Mouse (Mus musculus) myocyte (in vitro differentiated cells): Measurements from ENCODE around the gene Itpa. TPM values are rescaled to one million over a fixed set of nuclear protein-coding genes. Genes with fewer than 3 reads are reported as not detected.
A peak's percentile ranks its signal among the peaks of the same experiment; 100 is the strongest.

Experiments
- H3K27me3 ChIP-seq: one replicate; pipeline ENCODE4 v1.6.1; 2011; ENCODE audit not compliant: control insufficient read depth, insufficient read depth, insufficient read length
- H3K36me3 ChIP-seq: one replicate; pipeline ENCODE4 v1.6.1; 2011; ENCODE audit not compliant: control insufficient read depth, insufficient read depth
- H3K4me2 ChIP-seq: one replicate; pipeline ENCODE4 v1.6.1; 2011; ENCODE audit warnings: low read depth, control low read depth
- H3K4me3 ChIP-seq: one replicate; pipeline ENCODE4 v1.5.1; 2011; ENCODE audit warnings: mild to moderate bottlenecking, control low read depth, moderate library complexity
- H3K79me2 ChIP-seq: one replicate; pipeline ENCODE4 v1.6.1; 2011; ENCODE audit not compliant: control insufficient read depth, insufficient read depth
- H3ac ChIP-seq: one replicate; pipeline ENCODE4 v1.6.1; 2011; ENCODE audit not compliant: control insufficient read depth, insufficient read length
- CEBPB ChIP-seq: IDR thresholded peaks from 2 replicates; pipeline ENCODE4 v1.6.1; 2011; ENCODE audit warnings: mild to moderate bottlenecking, moderate library complexity; ENCODE audit not compliant: poor library complexity, insufficient read depth, severe bottlenecking
- E2F4 ChIP-seq: IDR thresholded peaks from one replicate; pipeline ENCODE4 v1.6.1; 2011; ENCODE audit warnings: mild to moderate bottlenecking, control low read depth, moderate library complexity; ENCODE audit not compliant: insufficient read depth
- MAX ChIP-seq: IDR thresholded peaks from one replicate; pipeline ENCODE4 v1.6.1; 2011; ENCODE audit warnings: low read depth, mild to moderate bottlenecking, control low read depth
- MYOD1 ChIP-seq, 3 experiments: IDR thresholded peaks; one replicate each; pipeline ENCODE4 v1.6.1; 2011; ENCODE audit warnings: control low read depth in 2 of 3, low read depth in 2 of 3, mild to moderate bottlenecking in 2 of 3, moderate library complexity in 1 of 3; ENCODE audit not compliant: insufficient read length in 2 of 3, control insufficient read depth in 1 of 3
- MYOG ChIP-seq, 3 experiments: IDR thresholded peaks; one replicate each; pipeline ENCODE4 v1.6.1; 2011; ENCODE audit warnings: control low read depth in 2 of 3, low read depth in 2 of 3, mild to moderate bottlenecking in 2 of 3; ENCODE audit not compliant: insufficient read length in 2 of 3, control insufficient read depth in 1 of 3, insufficient read depth in 1 of 3
- POLR2A ChIP-seq: IDR thresholded peaks from one replicate; pipeline ENCODE4 v1.6.1; 2011; ENCODE audit warnings: low read depth, mild to moderate bottlenecking, control low read depth, moderate library complexity; ENCODE audit not compliant: insufficient read length
- POLR2AphosphoS2 ChIP-seq: IDR thresholded peaks from one replicate; pipeline ENCODE4 v1.6.1; 2011; ENCODE audit warnings: low read depth, control low read depth; ENCODE audit not compliant: insufficient read length
- REST ChIP-seq: IDR thresholded peaks from one replicate; pipeline ENCODE4 v1.6.1; 2011; ENCODE audit warnings: mild to moderate bottlenecking, control low read depth, moderate library complexity; ENCODE audit not compliant: insufficient read depth, insufficient read length
- SRF ChIP-seq: IDR thresholded peaks from one replicate; pipeline ENCODE4 v1.6.1; 2011; ENCODE audit warnings: low read depth; ENCODE audit not compliant: control insufficient read depth, insufficient read length
- TCF12 ChIP-seq: IDR thresholded peaks from one replicate; pipeline ENCODE4 v1.6.1; 2011; ENCODE audit warnings: mild to moderate bottlenecking, control low read depth; ENCODE audit not compliant: poor library complexity, insufficient read depth, severe bottlenecking
- TCF3 ChIP-seq: IDR thresholded peaks from one replicate; pipeline ENCODE4 v1.6.1; 2011; ENCODE audit warnings: low read depth, control low read depth; ENCODE audit not compliant: insufficient read length
- USF1 ChIP-seq: IDR thresholded peaks from one replicate; pipeline ENCODE4 v1.6.1; 2011; ENCODE audit warnings: low read depth, mild to moderate bottlenecking, control low read depth, moderate library complexity
- polyA plus RNA-seq: library from polyadenylated mRNA; unstranded; fragments of >200 nt; fragmentation: generic; extraction: Trizol; gene quantifications from one replicate; pipeline ENCODE4 v1.2.1, GENCODE M21; 2012; ENCODE audit warnings: missing spikeins

Gene Itpa
- polyA plus RNA-seq, 1 experiment, result 54.4 TPM

GRCm38 (mm10) chr2:130693563-130693962, 26.2 kb downstream of the Itpa start:
- no peaks in the 10 kb centered on the region for H3K27me3 ChIP-seq

GRCm38 (mm10) chr2:130696700-130697152, 29.3 kb downstream of the Itpa start:
- TF ChIP-seq USF1 (no peak), POLR2A (no peak), E2F4 (no peak)
- Histone ChIP-seq H3K4me3 (peak overlapping the region; percentile 28), H3K79me2 (no peaks in the 10 kb centered on the region), H3K4me2 (peak overlapping the region; percentile 84), H3K27me3 (no peaks in the 10 kb centered on the region), H3K36me3 (no peaks in the 10 kb centered on the region), H3ac (peak overlapping the region; percentile 6)

More at GRCm38 (mm10) chr2:130693563-130693962, 26.2 kb downstream of the Itpa start:
- no peaks in the 10 kb centered on the region for H3K36me3 ChIP-seq
- H3ac ChIP-seq, result no peak overlapping the region
- TF ChIP-seq POLR2A (no peak), SRF (no peak), MAX (no peak), E2F4 (no peak), REST (no peak), USF1 (no peak), POLR2AphosphoS2 (no peak), MYOG (IDR thresholded peaks at IDR 0.05; ENCODE audit: control insufficient read depth in 1 of 3, insufficient read depth in 1 of 3, insufficient read length in 2 of 3, low read depth in 2 of 3) (no peak), CEBPB (no peak), TCF3 (no peak), TCF12 (no peak), MYOD1 (IDR thresholded peaks at IDR 0.05; ENCODE audit: control insufficient read depth in 1 of 3, insufficient read length in 2 of 3, low read depth in 2 of 3) (no peak)
- H3K4me2 ChIP-seq, result no peak overlapping the region
- H3K79me2 ChIP-seq, result no peaks in the 10 kb centered on the region
- no peak overlapping the region for H3K4me3 ChIP-seq

DNA sequence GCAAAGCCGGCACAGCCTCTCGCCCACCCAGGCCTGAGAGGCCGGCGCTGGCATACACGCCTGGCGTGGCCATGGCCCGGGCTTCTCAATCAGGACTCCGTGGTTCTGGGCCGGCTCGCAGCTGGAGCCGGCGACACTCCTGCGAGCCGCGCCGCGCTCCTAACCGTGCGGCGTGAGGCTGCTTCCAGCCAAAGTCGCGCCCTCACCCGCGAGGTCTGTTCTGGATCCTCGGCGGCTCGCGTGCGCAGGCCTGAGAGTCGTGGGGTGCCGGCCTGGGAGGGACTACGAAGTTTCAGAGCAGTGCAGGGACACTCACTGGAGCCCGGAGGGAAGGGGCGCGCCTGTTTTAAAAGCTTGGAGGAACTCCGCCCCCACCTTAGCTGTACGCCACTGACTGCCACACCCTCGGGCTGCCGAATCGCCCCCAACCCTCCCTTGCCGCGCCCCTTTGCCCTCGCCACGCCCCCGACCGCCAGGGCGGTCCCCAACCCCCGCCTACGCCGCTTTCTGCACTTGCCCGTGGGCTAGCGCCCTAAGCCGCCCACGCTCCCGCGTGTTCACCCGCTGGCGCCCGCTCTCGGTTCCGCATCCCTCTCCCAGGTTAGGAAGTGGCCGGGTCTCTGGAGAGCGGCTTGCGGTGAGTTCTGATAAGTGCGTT, 29.9 kb downstream of the Itpa start, which contains the start of gene Slc4a11:
Slc4a11 (minus strand) TSS at position 367 of the 658 bp plus-strand sequence.
- peak within 1 kb of the TSS; percentile 84 for H3K4me2 ChIP-seq
- no peaks in the 10 kb centered on the region for H3K36me3 ChIP-seq
- H3K27me3 ChIP-seq, result no peaks in the 10 kb centered on the region
- TF ChIP-seq MYOG (IDR thresholded peaks at IDR 0.05; ENCODE audit: control insufficient read depth in 1 of 3, insufficient read depth in 1 of 3, insufficient read length in 2 of 3, low read depth in 2 of 3), result peak in 1 of 3 experiments; percentile 9
- TF ChIP-seq POLR2AphosphoS2, result peak; percentile 15
- TF ChIP-seq MAX, result no peak
- TF ChIP-seq POLR2A, result peak; percentile 56
- H3ac ChIP-seq, result peak within 1 kb of the TSS; percentile 6
- no peaks in the 10 kb centered on the region for H3K79me2 ChIP-seq
- peak within 1 kb of the TSS; percentile 28 for H3K4me3 ChIP-seq

GRCm38 (mm10) chr2:130697821-130698266, 30.4 kb downstream of the Itpa start:
- H3K4me3 ChIP-seq, result peak overlapping the region; percentile 28
- peak overlapping the region; percentile 84 for H3K4me2 ChIP-seq
- H3K27me3 ChIP-seq, result no peaks in the 10 kb centered on the region
- TF ChIP-seq TCF12, result no peak
- no peak for TF ChIP-seq MAX
- no peak for TF ChIP-seq POLR2A
- no peak for TF ChIP-seq E2F4
- no peak for TF ChIP-seq REST
- TF ChIP-seq CEBPB, result no peak
- TF ChIP-seq POLR2AphosphoS2, result no peak
- TF ChIP-seq USF1, result no peak
- TF ChIP-seq TCF3, result no peak
- TF ChIP-seq MYOD1 (IDR thresholded peaks at IDR 0.05; ENCODE audit: control insufficient read depth in 1 of 3, insufficient read length in 2 of 3, low read depth in 2 of 3), result no peak
- TF ChIP-seq MYOG (IDR thresholded peaks at IDR 0.05; ENCODE audit: control insufficient read depth in 1 of 3, insufficient read depth in 1 of 3, insufficient read length in 2 of 3, low read depth in 2 of 3), result no peak
- TF ChIP-seq SRF, result no peak
- H3K36me3 ChIP-seq, result no peaks in the 10 kb centered on the region
- H3K79me2 ChIP-seq, result no peaks in the 10 kb centered on the region
- no peak overlapping the region for H3ac ChIP-seq

DNA sequence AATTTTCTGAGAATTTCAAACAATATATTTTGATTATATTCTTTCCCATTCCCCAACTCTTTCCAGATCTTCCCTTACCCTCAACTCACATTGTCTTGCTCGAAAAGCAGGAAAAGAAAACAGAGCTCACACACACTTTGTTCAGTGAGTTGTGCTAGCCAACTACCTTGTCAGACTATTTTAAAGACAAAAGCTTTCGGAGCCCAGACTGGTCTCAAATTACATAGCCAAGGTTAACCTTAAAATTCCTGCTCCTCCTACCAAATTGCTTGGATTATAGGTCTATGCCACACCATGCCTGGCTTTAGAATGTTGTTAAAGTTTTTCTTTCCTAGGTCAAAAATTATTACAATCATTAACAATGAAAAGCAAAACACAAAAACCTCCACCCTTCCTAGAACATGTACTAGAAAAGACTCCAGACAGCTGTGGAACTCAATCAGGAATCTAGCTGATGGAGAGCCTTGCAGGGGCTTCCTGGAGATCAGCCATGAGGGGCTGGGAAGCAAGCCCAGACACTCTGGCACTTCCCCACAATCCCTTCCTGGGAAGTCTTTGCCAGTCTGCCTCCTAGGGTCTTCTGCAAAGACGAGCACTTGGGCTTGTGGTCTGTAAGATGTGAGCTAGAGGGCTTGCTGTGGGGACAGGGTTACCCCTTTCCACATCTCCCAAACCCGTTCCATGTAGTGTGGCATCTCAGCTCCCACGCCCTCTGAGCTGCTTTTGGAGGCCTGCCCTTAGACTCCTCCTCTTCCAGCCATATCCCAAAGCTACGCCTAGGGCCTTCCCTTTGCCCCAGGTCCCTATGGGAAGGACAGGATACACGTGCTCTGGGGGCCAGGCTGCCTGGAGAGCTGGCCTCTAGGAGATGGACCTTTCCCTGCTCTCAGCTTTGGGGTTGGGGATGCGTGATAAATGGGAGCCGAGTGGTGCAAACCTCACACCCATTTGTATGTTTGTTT, 36.9 kb downstream of the Itpa start:
- Histone ChIP-seq H3ac (no peak overlapping the region), H3K79me2 (no peaks in the 10 kb centered on the region), H3K36me3 (no peaks in the 10 kb centered on the region), H3K4me3 (no peak overlapping the region), H3K4me2 (no peak overlapping the region), H3K27me3 (no peaks in the 10 kb centered on the region)
- no peak for TF ChIP-seq CEBPB
- no peak for TF ChIP-seq TCF12
- TF ChIP-seq POLR2A, result no peak
- TF ChIP-seq MYOG (IDR thresholded peaks at IDR 0.05; ENCODE audit: control insufficient read depth in 1 of 3, insufficient read depth in 1 of 3, insufficient read length in 2 of 3, low read depth in 2 of 3), result no peak
- TF ChIP-seq TCF3, result no peak
- TF ChIP-seq REST, result no peak
- no peak for TF ChIP-seq SRF
- TF ChIP-seq E2F4, result no peak
- TF ChIP-seq MAX, result no peak
- no peak for TF ChIP-seq USF1
- no peak for TF ChIP-seq MYOD1 (IDR thresholded peaks at IDR 0.05; ENCODE audit: control insufficient read depth in 1 of 3, insufficient read length in 2 of 3, low read depth in 2 of 3)
- no peak for TF ChIP-seq POLR2AphosphoS2
